Mouse (Mus musculus) midbrain, embryonic 16.5 days (tissue): ENCODE data around the gene Pcx. TPM values are rescaled to one million over a fixed set of nuclear protein-coding genes. Genes with fewer than 3 reads are reported as not detected.

Experiments
- ATAC-seq: fragments of 200-750 bp; cut with Nextera tagmentation; 2 replicates; pipeline ENCODE4 v1.8.0; 2017; ENCODE audit warnings: moderate TSS enrichment
- H3K27ac ChIP-seq: fragments of 300-500 bp; sonication (generic); 2 replicates; pipeline ENCODE4 v1.5.1; 2014; ENCODE audit warnings: mild to moderate bottlenecking, low read length, mixed read lengths
- H3K27me3 ChIP-seq: fragments of 300-500 bp; sonication (generic); 2 replicates; pipeline ENCODE4 v1.6.1; 2014; ENCODE audit warnings: low read depth, low read length, mixed read lengths; ENCODE audit not compliant: control insufficient read depth, insufficient read depth
- H3K36me3 ChIP-seq: fragments of 300-500 bp; sonication (generic); 2 replicates; pipeline ENCODE4 v1.6.1; 2014; ENCODE audit warnings: mild to moderate bottlenecking, low read length, moderate library complexity, mixed read lengths; ENCODE audit not compliant: control insufficient read depth, insufficient read depth
- H3K4me1 ChIP-seq: fragments of 300-500 bp; sonication (generic); 2 replicates; pipeline ENCODE4 v1.6.1; 2014; ENCODE audit warnings: mild to moderate bottlenecking, low read length, mixed read lengths; ENCODE audit not compliant: control insufficient read depth, insufficient read depth
- H3K4me2 ChIP-seq: fragments of 300-500 bp; sonication (generic); 2 replicates; pipeline ENCODE4 v1.6.1; 2014; ENCODE audit warnings: mild to moderate bottlenecking, low read length, mixed read lengths
- H3K4me3 ChIP-seq: fragments of 300-500 bp; sonication (generic); 2 replicates; pipeline ENCODE4 v1.5.1; 2014; ENCODE audit warnings: low read depth, mild to moderate bottlenecking, low read length, moderate library complexity, mixed read lengths
- H3K9ac ChIP-seq: fragments of 300-500 bp; sonication (generic); 2 replicates; pipeline ENCODE4 v1.6.1; 2014; ENCODE audit warnings: low read depth, low read length, mixed read lengths
- H3K9me3 ChIP-seq: fragments of 300-500 bp; sonication (generic); replicated peaks from 2 replicates; pipeline ENCODE4 v1.6.1; 2014; ENCODE audit warnings: mild to moderate bottlenecking, low read length, mixed read lengths; ENCODE audit not compliant: control insufficient read depth, poor library complexity, severe bottlenecking
- WGBS: fragments of 180-500 bp; shearing (Covaris S2); extraction: QIAGEN DNeasy Blood & Tissue Kit; methylation state at CpG from one replicate; pipeline ENCODE4 v1.1.7; 2014; 5-methylcytosine and 5-hydroxymethylcytosine counted together
- polyA plus RNA-seq: library from polyadenylated mRNA; unstranded; fragments of >200 nt; fragmentation: Nextera tagmentation; extraction: Ambion mirVana; gene quantifications from 2 replicates; pipeline ENCODE4 v1.2.1, GENCODE M21; 2015

The Pcx gene
- polyA plus RNA-seq, 1 experiment from 2014 or later: 35.3 TPM

GRCm38 (mm10) chr19:4568832-4569231 lies 58.6 kb downstream of the Pcx start:
- Histone ChIP-seq H3K4me1 (no peaks in the 10 kb centered on the region), H3K9me3 (no peaks in the 10 kb centered on the region), H3K9ac (no peak overlapping the region), H3K36me3 (no peaks in the 10 kb centered on the region), H3K27me3 (no peaks in the 10 kb centered on the region), H3K27ac (no peak overlapping the region), H3K4me3 (no peak overlapping the region), H3K4me2 (no peak overlapping the region)
- WGBS: 65% methylated on average over 4 of the region's 4 CpGs
- no peak for ATAC-seq

GRCm38 (mm10) chr19:4569356-4570236 lies 59.3 kb downstream of the Pcx start:
- no peaks in the 10 kb centered on the region for H3K9me3 ChIP-seq
- no peak overlapping the region for H3K9ac ChIP-seq
- no peak overlapping the region for H3K27ac ChIP-seq
- no peaks in the 10 kb centered on the region for H3K36me3 ChIP-seq
- 78% methylated on average over 17 of the region's 17 CpGs for WGBS
- H3K4me2 ChIP-seq: no peak overlapping the region
- no peak overlapping the region for H3K4me3 ChIP-seq
- no peak for ATAC-seq
- H3K27me3 ChIP-seq: no peaks in the 10 kb centered on the region
- H3K4me1 ChIP-seq: no peaks in the 10 kb centered on the region

GRCm38 (mm10) chr19:4570237-4570613 lies 60.0 kb downstream of the Pcx start:
- Histone ChIP-seq H3K27me3 (no peaks in the 10 kb centered on the region), H3K9ac (no peak overlapping the region), H3K36me3 (no peaks in the 10 kb centered on the region), H3K4me3 (no peak overlapping the region), H3K27ac (no peak overlapping the region), H3K4me2 (no peak overlapping the region), H3K4me1 (no peaks in the 10 kb centered on the region), H3K9me3 (no peaks in the 10 kb centered on the region)
- ATAC-seq: no peak
- WGBS: 87% methylated on average over 11 of the region's 11 CpGs

GRCm38 (mm10) chr19:4570815-4571214 lies 60.5 kb downstream of the Pcx start:
- no peak for ATAC-seq
- no peaks in the 10 kb centered on the region for H3K36me3 ChIP-seq
- H3K4me3 ChIP-seq: no peak overlapping the region
- no peaks in the 10 kb centered on the region for H3K9me3 ChIP-seq
- H3K27me3 ChIP-seq: no peaks in the 10 kb centered on the region
- H3K4me1 ChIP-seq: no peaks in the 10 kb centered on the region
- H3K27ac ChIP-seq: no peak overlapping the region
- no peak overlapping the region for H3K4me2 ChIP-seq
- WGBS: 85% methylated on average over 6 of the region's 6 CpGs
- no peak overlapping the region for H3K9ac ChIP-seq

GRCm38 (mm10) chr19:4571658-4572057 lies 61.4 kb downstream of the Pcx start:
- H3K4me3 ChIP-seq: no peak overlapping the region
- 76% methylated on average over 1 of the region's 1 CpGs for WGBS

GRCm38 (mm10) chr19:4572061-4572460 lies 61.8 kb downstream of the Pcx start:
- no peaks in the 10 kb centered on the region for H3K4me1 ChIP-seq
- no peak overlapping the region for H3K4me2 ChIP-seq
- H3K9me3 ChIP-seq: no peaks in the 10 kb centered on the region
- H3K27me3 ChIP-seq: no peaks in the 10 kb centered on the region
- 43% methylated on average over 4 of the region's 4 CpGs for WGBS
- ATAC-seq: no peak
- no peak overlapping the region for H3K4me3 ChIP-seq
- H3K27ac ChIP-seq: no peak overlapping the region
- H3K36me3 ChIP-seq: no peaks in the 10 kb centered on the region
- no peak overlapping the region for H3K9ac ChIP-seq

More at GRCm38 (mm10) chr19:4571658-4572057, 61.4 kb downstream of the Pcx start:
- Histone ChIP-seq H3K4me2 (no peak overlapping the region), H3K36me3 (no peaks in the 10 kb centered on the region), H3K27me3 (no peaks in the 10 kb centered on the region), H3K27ac (0 out of 2 replicates have a peak overlapping the region, but pooled peaks have one; percentile 23), H3K9me3 (no peaks in the 10 kb centered on the region), H3K9ac (no peak overlapping the region), H3K4me1 (no peaks in the 10 kb centered on the region)
- ATAC-seq: no peak

- 78% methylated on average over 8 of the region's 8 CpGs for WGBS
- no peak overlapping the region for H3K4me2 ChIP-seq
- H3K27me3 ChIP-seq: no peaks in the 10 kb centered on the region
- H3K4me3 ChIP-seq: no peak overlapping the region
- H3K27ac ChIP-seq: no peak overlapping the region
- ATAC-seq: no peak
- no peaks in the 10 kb centered on the region for H3K36me3 ChIP-seq
- no peaks in the 10 kb centered on the region for H3K4me1 ChIP-seq
- no peak overlapping the region for H3K9ac ChIP-seq
- no peaks in the 10 kb centered on the region for H3K9me3 ChIP-seq
Measured at GRCm38 (mm10) chr19:4572467-4572866, 62.2 kb downstream of the Pcx start.

GRCm38 (mm10) chr19:4573241-4573640 lies 63.0 kb downstream of the Pcx start:
- Histone ChIP-seq H3K9ac (no peak overlapping the region), H3K4me2 (no peak overlapping the region), H3K36me3 (no peaks in the 10 kb centered on the region), H3K4me1 (no peaks in the 10 kb centered on the region), H3K27ac (no peak overlapping the region), H3K4me3 (no peak overlapping the region), H3K9me3 (no peaks in the 10 kb centered on the region), H3K27me3 (no peaks in the 10 kb centered on the region)
- 84% methylated on average over 1 of the region's 1 CpGs for WGBS
- ATAC-seq: no peak

- ATAC-seq: no peak
Measured at GRCm38 (mm10) chr19:4578799-4579198, 68.5 kb downstream of the Pcx start.

More at GRCm38 (mm10) chr19:4578799-4579198, 68.5 kb downstream of the Pcx start:
- no peaks in the 10 kb centered on the region for H3K9me3 ChIP-seq
- H3K27me3 ChIP-seq: no peaks in the 10 kb centered on the region
- H3K4me3 ChIP-seq: no peak overlapping the region
- no peaks in the 10 kb centered on the region for H3K36me3 ChIP-seq
- WGBS: 67% methylated on average over 2 of the region's 2 CpGs
- H3K4me1 ChIP-seq: no peaks in the 10 kb centered on the region
- H3K4me2 ChIP-seq: no peak overlapping the region
- no peak overlapping the region for H3K27ac ChIP-seq
- H3K9ac ChIP-seq: no peak overlapping the region
